Comparison of ENCODE assay signal across 21 mouse cellular contexts in the genomic region with DNA sequence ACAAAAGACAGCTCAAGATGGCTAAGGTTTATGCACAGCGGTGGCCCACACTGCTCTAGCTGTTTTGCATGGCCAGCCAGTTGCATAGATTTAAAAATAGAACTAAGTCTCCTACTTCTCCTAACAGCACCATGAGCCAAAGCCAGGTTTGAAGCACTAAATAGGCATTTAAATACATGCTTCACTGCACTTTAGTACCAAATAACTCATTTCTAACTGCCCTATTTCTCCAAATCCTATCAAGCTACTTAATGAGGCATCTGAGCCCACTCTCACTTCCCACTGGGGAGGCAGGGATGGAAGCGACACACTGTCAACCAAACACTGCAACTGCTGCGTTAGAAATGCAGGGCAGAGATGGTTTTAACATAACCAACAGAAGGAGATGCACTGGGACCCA. TPM values are rescaled to one million over a fixed set of nuclear protein-coding genes. Genes with fewer than 3 reads are reported as not detected.
DNase-seq lines count a peak whose midpoint lies in the region; ATAC-seq and TF ChIP-seq lines count a peak whose summit lies in the region.
"Had no signal": no experiment of that assay in that cellular context is flagged by ENCODE, and none has a peak within 500 bp of the region (broad histone marks: within the 10 kb centered on the region; RNA-seq: fewer than 3 reads in every experiment).

No protein-coding gene starts in this region.

- H3K9me3 ChIP-seq in heart, embryonic 13.5 days, result no peaks in the 10 kb centered on the region
- no peaks in the 10 kb centered on the region for H3K9me3 ChIP-seq in heart, embryonic 10.5 days
- no peaks in the 10 kb centered on the region for H3K9me3 ChIP-seq in midbrain, embryonic 11.5 days (ENCODE audit: control insufficient read depth, low read length)
- no peaks in the 10 kb centered on the region for H3K9me3 ChIP-seq in midbrain, embryonic 14.5 days (ENCODE audit: control insufficient read depth, low read length)
- H3K9me3 ChIP-seq in hindbrain, postnatal 0 days (ENCODE audit: low read length), result no peaks in the 10 kb centered on the region
- H3K9me3 ChIP-seq: embryonic facial prominence, embryonic 13.5 days; stomach, embryonic 15.5 days had no signal

- H3K27ac ChIP-seq in heart, embryonic 13.5 days (replicated peaks), result 0 out of 2 replicates have a peak overlapping the region, but pooled peaks have one; percentile 20
- no peak overlapping the region for H3K27ac ChIP-seq in heart, embryonic 10.5 days
- H3K27ac ChIP-seq in midbrain, embryonic 11.5 days (ENCODE audit: low read depth, low read length), result no peak overlapping the region
- H3K27ac ChIP-seq in midbrain, embryonic 14.5 days (replicated peaks; ENCODE audit: low read depth, low read length), result no peak overlapping the region
- H3K27ac ChIP-seq in hindbrain, postnatal 0 days, result no peak overlapping the region
- H3K27ac ChIP-seq: embryonic facial prominence, embryonic 13.5 days; liver, embryonic 14.5 days; stomach, embryonic 15.5 days had no signal

- H3K4me2 ChIP-seq in heart, embryonic 13.5 days, result no peak overlapping the region
- H3K4me2 ChIP-seq in midbrain, embryonic 11.5 days, result no peak overlapping the region
- no peak overlapping the region for H3K4me2 ChIP-seq in midbrain, embryonic 14.5 days (ENCODE audit: low read length)
- H3K4me2 ChIP-seq in hindbrain, postnatal 0 days (ENCODE audit: low read depth, low read length), result no peak overlapping the region
- H3K4me2 ChIP-seq: embryonic facial prominence, embryonic 13.5 days; stomach, embryonic 15.5 days had no signal

- no peak overlapping the region for H3K4me3 ChIP-seq in heart, embryonic 13.5 days
- H3K4me3 ChIP-seq in heart, embryonic 10.5 days, result no peak overlapping the region
- H3K4me3 ChIP-seq in midbrain, embryonic 11.5 days (ENCODE audit: low read depth, low read length), result no peak overlapping the region
- H3K4me3 ChIP-seq in midbrain, embryonic 14.5 days (replicated peaks; ENCODE audit: low read depth, low read length), result no peak overlapping the region
- H3K4me3 ChIP-seq in hindbrain, postnatal 0 days (ENCODE audit: low read length), result no peak overlapping the region
- H3K4me3 ChIP-seq: embryonic facial prominence, embryonic 13.5 days; stomach, embryonic 15.5 days had no signal

- H3K9ac ChIP-seq in heart, embryonic 13.5 days, result no peak overlapping the region
- no peak overlapping the region for H3K9ac ChIP-seq in midbrain, embryonic 11.5 days (ENCODE audit: low read length)
- no peak overlapping the region for H3K9ac ChIP-seq in midbrain, embryonic 14.5 days (replicated peaks; ENCODE audit: low read length)
- H3K9ac ChIP-seq in hindbrain, postnatal 0 days (replicated peaks; ENCODE audit: low read length), result no peak overlapping the region
- H3K9ac ChIP-seq: embryonic facial prominence, embryonic 13.5 days; liver, embryonic 14.5 days; stomach, embryonic 15.5 days had no signal

- no peak for DNase-seq in heart, embryonic 10.5 days (ENCODE audit: low spot score)
- DNase-seq in midbrain, embryonic 11.5 days (ENCODE audit: low spot score, missing footprints), result peak; percentile 73
- DNase-seq in midbrain, embryonic 14.5 days, result no peak
- DNase-seq in hindbrain, postnatal 0 days (ENCODE audit: low spot score), result peak; percentile 39
- peak; percentile 25 for DNase-seq in retina, postnatal 1 day
- no peak for DNase-seq in adrenal gland, postnatal 10 days
- DNase-seq: B cell, adult 2 months; cerebellum, adult 18-20 months; kidney, postnatal 4 days; layer of hippocampus, postnatal 36 days; left cerebral cortex, postnatal 4 days; lung, postnatal 10 days; spleen, adult 18-20 months had no signal

- WGBS in heart, embryonic 13.5 days, result 69% methylated on average over 3 of the region's 3 CpGs
- 83% methylated on average over 3 of the region's 3 CpGs for WGBS in heart, embryonic 10.5 days
- 81% methylated on average over 3 of the region's 3 CpGs for whole genome bisulfite sequencing in midbrain, embryonic 11.5 days
- 59% methylated on average over 3 of the region's 3 CpGs for WGBS in midbrain, embryonic 14.5 days
- WGBS in hindbrain, postnatal 0 days, result 43% methylated on average over 3 of the region's 3 CpGs

- no peaks in the 10 kb centered on the region for H3K36me3 ChIP-seq in heart, embryonic 13.5 days
- H3K36me3 ChIP-seq in heart, embryonic 10.5 days, result no peaks in the 10 kb centered on the region
- H3K36me3 ChIP-seq in midbrain, embryonic 11.5 days (ENCODE audit: control insufficient read depth, insufficient read depth, low read length), result no peaks in the 10 kb centered on the region
- no peaks in the 10 kb centered on the region for H3K36me3 ChIP-seq in midbrain, embryonic 14.5 days (ENCODE audit: control insufficient read depth, insufficient read depth, low read length)
- no peaks in the 10 kb centered on the region for H3K36me3 ChIP-seq in hindbrain, postnatal 0 days (ENCODE audit: insufficient read depth, low read length)
- H3K36me3 ChIP-seq: embryonic facial prominence, embryonic 13.5 days; stomach, embryonic 15.5 days had no signal

- no peak for ATAC-seq in heart, embryonic 13.5 days (ENCODE audit: extremely low read depth, insufficient number of reproducible peaks, low FRiP score, low TSS enrichment)
- ATAC-seq in midbrain, embryonic 11.5 days (ENCODE audit: low FRiP score), result no peak
- ATAC-seq in midbrain, embryonic 14.5 days (ENCODE audit: low FRiP score, low TSS enrichment), result no peak
- no peak for ATAC-seq in hindbrain, postnatal 0 days

- TF ChIP-seq CTCF in hindbrain, postnatal 0 days (IDR thresholded peaks at IDR 0.05; ENCODE audit: low read depth), result no peak

- no peaks in the 10 kb centered on the region for H3K27me3 ChIP-seq in heart, embryonic 13.5 days (replicated peaks)
- H3K27me3 ChIP-seq in heart, embryonic 10.5 days (ENCODE audit: insufficient read depth, poor library complexity, severe bottlenecking), result no peaks in the 10 kb centered on the region
- no peaks in the 10 kb centered on the region for H3K27me3 ChIP-seq in midbrain, embryonic 11.5 days (ENCODE audit: control insufficient read depth, insufficient read depth, low read length)
- H3K27me3 ChIP-seq in midbrain, embryonic 14.5 days (ENCODE audit: control insufficient read depth, insufficient read depth, low read length), result no peaks in the 10 kb centered on the region
- no peaks in the 10 kb centered on the region for H3K27me3 ChIP-seq in hindbrain, postnatal 0 days (ENCODE audit: insufficient read depth, low read length)
- H3K27me3 ChIP-seq: embryonic facial prominence, embryonic 13.5 days; stomach, embryonic 15.5 days had no signal

- peaks cover 15% of the 10 kb centered on the region for H3K4me1 ChIP-seq in heart, embryonic 13.5 days
- H3K4me1 ChIP-seq in heart, embryonic 10.5 days, result 0 out of 2 replicates have a peak, but pooled peaks cover 4% of the 10 kb centered on the region
- no peaks in the 10 kb centered on the region for H3K4me1 ChIP-seq in midbrain, embryonic 11.5 days (ENCODE audit: control insufficient read depth, insufficient read depth, low read length)
- H3K4me1 ChIP-seq in midbrain, embryonic 14.5 days (ENCODE audit: control insufficient read depth, insufficient read depth, low read length), result no peaks in the 10 kb centered on the region
- H3K4me1 ChIP-seq in hindbrain, postnatal 0 days (ENCODE audit: insufficient read depth, low read length), result no peaks in the 10 kb centered on the region

RNA-seq across cellular contexts. Expression of gene Saxo1, which starts 14.1 kb away (rescaled TPM):
- 0.11 TPM in 1 of 2 replicates, not detected in the other for polyA plus RNA-seq in heart, embryonic 13.5 days (2015; fragmentation: Nextera tagmentation; extraction: Ambion mirVana)
- not detected in 2 replicates for polyA plus RNA-seq in heart, embryonic 10.5 days (2016; fragmentation: Nextera tagmentation; extraction: Ambion mirVana)
- polyA plus RNA-seq in midbrain, embryonic 11.5 days (2014; fragmentation: Nextera tagmentation; extraction: Ambion mirVana), result not detected in 2 replicates
- polyA plus RNA-seq in midbrain, embryonic 14.5 days (2014; fragmentation: Nextera tagmentation; extraction: Ambion mirVana), result not detected in 2 replicates
- not detected in 2 replicates for total RNA-seq in hindbrain, postnatal 0 days (2014; rRNA removed)
- not detected in 2 replicates for polyA plus RNA-seq in hindbrain, postnatal 0 days (2015; fragmentation: Nextera tagmentation; extraction: Ambion mirVana)
- total RNA-seq in adrenal gland, postnatal 10 days (2021), result not detected
- total RNA-seq: adrenal gland, adult 18-20 months; layer of hippocampus, postnatal 36 days; left cerebral cortex, postnatal 4 days; megakaryocyte-erythroid progenitor cell, adult 5-6 weeks had no signal
- polyA plus RNA-seq: heart, embryonic 16.5 days; liver, embryonic 14.5 days; thymus, postnatal 0 days had no signal

RNA-seq across cellular contexts. Expression of gene Rraga, which starts 31.5 kb away (rescaled TPM):
- polyA plus RNA-seq in heart, embryonic 13.5 days (2015; fragmentation: Nextera tagmentation; extraction: Ambion mirVana), result 46.5 and 50.0 TPM in 2 replicates
- 32.2 and 50.4 TPM in 2 replicates for polyA plus RNA-seq in heart, embryonic 10.5 days (2016; fragmentation: Nextera tagmentation; extraction: Ambion mirVana)
- polyA plus RNA-seq in midbrain, embryonic 11.5 days (2014; fragmentation: Nextera tagmentation; extraction: Ambion mirVana), result 129 and 136 TPM in 2 replicates
- 159 and 192 TPM in 2 replicates for polyA plus RNA-seq in midbrain, embryonic 14.5 days (2014; fragmentation: Nextera tagmentation; extraction: Ambion mirVana)
- 31.3 and 31.5 TPM in 2 replicates for total RNA-seq in hindbrain, postnatal 0 days (2014; rRNA removed)
- polyA plus RNA-seq in hindbrain, postnatal 0 days (2015; fragmentation: Nextera tagmentation; extraction: Ambion mirVana), result 135 and 143 TPM in 2 replicates
- 10 to 100 TPM; 83.4 to 84.7 TPM for total RNA-seq in adrenal gland, postnatal 10 days (2021)

Comparison
In these comparisons a context has a peak if more than half of its experiments do, and no peak if none do; other contexts are left out.
1. DNase-seq: peak in midbrain, embryonic 11.5 days (single experiment), hindbrain, postnatal 0 days (single experiment) and retina, postnatal 1 day (single experiment); none in heart, embryonic 10.5 days (single experiment), midbrain, embryonic 14.5 days (single experiment) and adrenal gland, postnatal 10 days (single experiment).